Mouse (Mus musculus) cerebellum, adult 2 months (tissue): ENCODE results near the gene Cfap74.

Experiments
- CTCF ChIP-seq: fragments of 200-500 bp; IDR thresholded peaks from 2 replicates; pipeline ENCODE4 v1.5.1; 2011; ENCODE audit warnings: low read depth, mild to moderate bottlenecking, control low read depth, low read length, moderate library complexity, borderline replicate concordance; ENCODE audit not compliant: insufficient read depth
- POLR2A ChIP-seq: fragments of 200-500 bp; IDR thresholded peaks from 2 replicates; pipeline ENCODE4 v1.6.1; 2011; ENCODE audit warnings: low read length, control low read depth, borderline replicate concordance; ENCODE audit not compliant: insufficient read depth

GRCm38 (mm10) chr4:155482733-155483540, 73.9 kb downstream of the Cfap74 start:
- TF ChIP-seq POLR2A (no peak), CTCF (no peak)
